Mouse (Mus musculus): ENCODE results near the gene Inpp4b. TPM values are rescaled to one million over a fixed set of nuclear protein-coding genes. Genes with fewer than 3 reads are reported as not detected.
"Not testable (repeated sequence)": the region's sequence is repeated elsewhere in the genome, so short reads cannot be mapped to it uniquely, and the experiment has no call there.

Inpp4b gene
- total RNA-seq, 2 experiments from 2014 or later = 7.7 to 9.0 TPM

DNA sequence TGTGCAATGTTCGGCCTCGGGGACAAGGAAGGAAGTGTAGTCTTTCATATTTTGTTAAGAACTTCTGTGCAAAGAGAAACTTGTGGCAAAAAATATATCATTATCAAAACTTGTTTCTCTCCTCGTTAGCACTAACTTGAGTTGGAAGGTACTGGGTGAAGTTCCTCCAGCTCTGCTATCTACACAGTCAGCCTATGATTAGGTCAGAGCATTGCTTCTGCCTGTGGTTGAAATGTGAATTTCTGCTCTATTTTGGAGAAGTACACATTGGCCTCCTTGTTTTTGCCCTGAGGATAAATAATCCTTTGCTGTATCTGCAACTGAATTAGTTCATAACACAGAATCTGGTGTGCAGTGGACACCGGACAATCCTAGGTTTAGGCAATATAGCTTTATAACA, 431.7 kb downstream of the Inpp4b start:
- no peak for DNase-seq (ENCODE audit: low spot score in 2 of 2)

DNA sequence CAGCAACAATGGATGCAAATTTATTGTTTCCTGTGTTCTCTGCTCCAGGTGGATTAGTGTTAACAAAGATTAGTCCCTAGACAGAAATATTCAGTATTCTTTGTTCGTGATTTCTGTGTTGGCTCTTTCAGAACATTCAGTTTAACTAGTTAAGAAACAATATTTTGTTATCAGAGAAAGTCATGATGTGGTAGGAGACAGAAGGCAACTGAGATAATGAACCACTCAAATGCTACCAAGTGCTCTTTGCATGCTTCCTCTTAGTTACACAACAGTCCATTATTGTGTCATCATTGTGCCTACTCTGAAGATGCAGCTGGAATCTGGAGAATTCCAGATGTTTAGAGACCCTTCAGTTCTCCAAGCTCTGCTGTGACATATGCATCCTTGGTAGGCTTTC, 432.1 kb downstream of the Inpp4b start:
- no peak for DNase-seq (ENCODE audit: low spot score in 2 of 2)

DNA sequence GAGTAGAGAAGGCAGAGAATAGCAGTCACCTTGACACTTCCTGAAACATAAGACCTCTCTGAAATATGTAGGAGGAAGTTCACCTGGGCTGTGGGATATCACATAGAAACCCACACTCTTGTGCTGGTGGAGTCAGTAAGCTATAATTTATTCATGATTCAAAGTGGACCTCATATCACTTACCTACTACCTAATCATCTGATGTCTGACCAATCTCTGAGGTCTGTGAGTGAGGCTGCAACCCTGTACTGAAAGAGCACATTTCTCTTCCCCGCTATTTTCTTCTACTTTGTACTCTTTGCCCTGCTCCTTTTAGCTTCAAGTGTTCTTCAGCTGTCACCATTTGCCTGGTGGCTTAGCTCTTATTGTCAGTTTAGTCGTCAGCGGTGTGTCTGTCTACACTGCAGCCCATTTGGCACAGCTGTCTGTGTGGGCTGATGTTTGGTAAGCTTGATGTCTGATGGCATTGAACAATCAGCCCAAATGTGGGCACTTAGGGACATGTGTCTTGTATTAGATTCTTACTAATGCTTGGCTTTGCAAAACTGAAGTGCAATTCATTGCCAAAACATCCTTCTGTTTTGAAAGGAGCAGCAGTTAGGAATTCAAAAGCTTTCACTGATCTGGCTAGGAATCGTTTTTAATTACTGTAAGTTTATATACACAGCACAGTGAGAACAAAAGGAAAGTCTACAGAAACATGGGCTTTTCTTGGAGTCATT, 434.3 kb downstream of the Inpp4b start:
- DNase-seq (ENCODE audit: low spot score in 2 of 2) = no peak

DNA sequence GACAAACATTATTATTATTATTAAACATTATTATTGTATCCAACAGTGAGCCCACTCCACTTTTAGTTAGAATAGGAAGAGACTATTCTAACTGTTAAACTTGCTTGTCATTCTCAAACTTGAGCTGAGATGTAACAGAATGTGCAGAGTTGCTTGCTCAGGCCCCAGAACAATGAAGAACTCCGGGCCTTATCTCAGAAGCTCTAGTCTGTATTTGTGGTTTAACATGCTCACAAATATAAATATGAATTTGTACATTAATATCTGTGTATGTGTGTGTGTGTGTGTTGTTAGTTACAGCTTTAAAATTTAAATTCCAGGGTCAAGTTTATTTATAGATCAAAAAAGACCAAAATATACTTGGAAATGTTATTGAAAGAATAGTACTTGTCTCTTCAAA, 435.3 kb downstream of the Inpp4b start:
- no peak for DNase-seq (ENCODE audit: low spot score in 2 of 2)

DNA sequence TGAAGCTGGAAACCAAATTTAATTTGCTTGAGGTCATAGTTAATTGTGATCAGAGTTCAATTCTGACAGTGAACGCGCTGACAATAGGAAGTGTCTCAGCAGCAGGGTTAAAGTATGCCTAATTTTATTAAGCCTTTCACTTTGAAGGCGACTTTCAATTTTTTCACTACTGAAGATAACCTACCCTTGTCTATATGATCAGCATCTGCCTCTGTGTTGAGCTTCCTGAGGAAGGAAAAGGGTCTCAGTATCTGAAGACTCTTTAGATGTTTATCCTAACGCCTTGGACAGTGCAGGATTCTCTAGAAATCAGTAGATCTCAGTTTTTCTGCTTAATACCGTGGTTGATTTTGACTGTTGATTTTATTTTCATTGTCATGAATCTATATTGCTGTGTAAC, 437.1 kb downstream of the Inpp4b start:
- DNase-seq (ENCODE audit: low spot score in 2 of 2) = no peak

DNA sequence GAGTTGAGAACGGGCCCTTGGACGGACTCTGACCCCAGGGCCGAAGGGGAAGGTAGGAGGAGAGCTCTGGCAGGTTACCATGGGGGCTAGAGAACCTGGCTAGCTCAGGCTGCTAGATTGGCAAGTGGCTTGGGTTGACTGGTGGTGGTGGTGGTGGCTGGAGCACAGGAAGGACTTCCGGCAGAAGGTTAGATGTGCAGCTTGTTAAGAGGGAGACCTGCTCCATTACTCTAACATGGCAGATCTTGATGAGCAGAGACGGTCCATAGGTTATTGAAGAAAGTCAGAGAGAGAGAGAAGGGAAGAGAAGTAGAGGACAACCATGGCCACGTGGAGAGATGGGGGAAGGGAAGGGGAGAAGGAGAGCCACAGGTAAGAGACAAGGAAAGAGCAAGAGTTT, 437.8 kb downstream of the Inpp4b start:
- no peak for DNase-seq (ENCODE audit: low spot score in 2 of 2)

DNA sequence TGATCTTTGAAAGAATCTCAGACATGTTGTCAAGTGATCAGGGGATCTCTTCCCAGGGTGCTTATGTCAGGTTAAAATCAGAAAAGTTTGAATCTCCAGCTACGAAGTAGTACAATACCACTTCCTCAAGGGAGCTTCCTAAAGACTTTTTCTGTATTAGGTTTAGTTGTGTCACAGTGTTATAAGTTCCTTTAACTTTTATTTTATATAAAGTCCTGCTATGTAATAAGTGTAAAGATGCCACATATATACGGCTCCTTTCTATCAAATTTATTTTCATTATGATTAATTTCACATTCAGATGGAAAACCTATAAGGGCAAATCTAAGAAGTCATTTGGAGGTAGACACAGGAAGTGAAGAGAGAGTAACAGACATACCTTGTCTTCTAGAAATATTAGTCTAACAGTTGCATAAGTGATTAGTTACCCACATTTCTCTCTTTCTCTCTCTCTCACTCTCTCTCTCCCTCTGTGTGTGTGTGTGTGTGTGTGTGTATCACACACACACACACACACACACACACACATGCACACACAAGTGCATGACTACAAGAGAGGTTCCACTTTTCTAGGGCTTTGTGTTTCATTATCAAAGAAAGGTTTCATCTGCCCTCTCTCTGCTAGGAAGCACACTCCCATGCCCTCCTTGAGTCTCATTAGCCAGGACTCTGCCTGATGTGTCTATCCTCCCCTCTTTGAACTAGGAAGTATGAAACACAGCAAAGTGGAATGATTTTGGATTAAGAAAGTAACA, 438.7 kb downstream of the Inpp4b start:
- no peak for DNase-seq (ENCODE audit: low spot score in 2 of 2)

DNA sequence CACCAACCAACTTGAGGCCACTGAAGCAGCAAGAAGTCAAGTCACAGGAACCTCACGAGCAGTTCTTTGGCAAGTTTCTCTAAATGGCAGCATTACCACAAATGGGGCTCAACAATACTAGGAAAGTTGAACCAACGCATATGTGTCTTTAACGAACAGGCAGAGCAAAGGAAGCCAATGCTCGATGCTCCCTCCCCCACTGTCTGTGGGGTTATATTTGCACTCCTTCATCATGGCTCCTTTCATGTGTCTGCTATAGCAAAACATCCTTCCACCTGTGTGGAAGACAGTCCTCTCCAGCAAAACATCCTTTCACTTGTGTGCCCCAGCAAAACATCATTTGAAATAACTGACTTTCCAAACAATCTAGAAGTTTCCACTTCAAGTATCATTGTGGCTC, 440.4 kb downstream of the Inpp4b start:
- no peak for DNase-seq (ENCODE audit: low spot score in 2 of 2)

DNA sequence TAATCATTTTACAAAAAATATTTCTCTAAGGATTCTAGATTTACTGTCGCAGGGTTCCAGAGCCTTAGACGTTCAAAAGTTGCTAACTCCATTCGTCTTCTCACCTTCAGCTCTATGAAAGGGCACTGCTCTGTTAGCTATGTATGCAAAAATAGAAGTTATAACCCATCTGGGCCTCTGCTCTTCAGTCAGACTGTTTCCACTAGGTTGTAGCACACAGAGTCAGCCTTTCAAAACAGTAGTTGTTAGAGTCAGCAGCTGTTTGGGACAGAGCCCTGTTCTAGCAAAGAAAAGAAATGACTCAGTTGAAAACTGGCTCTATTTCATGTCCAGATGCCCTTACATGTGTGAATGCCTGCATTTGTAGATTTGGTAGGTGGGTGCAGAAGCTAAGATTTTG, 442.4 kb downstream of the Inpp4b start:
- DNase-seq (ENCODE audit: low spot score in 2 of 2) = no peak

DNA sequence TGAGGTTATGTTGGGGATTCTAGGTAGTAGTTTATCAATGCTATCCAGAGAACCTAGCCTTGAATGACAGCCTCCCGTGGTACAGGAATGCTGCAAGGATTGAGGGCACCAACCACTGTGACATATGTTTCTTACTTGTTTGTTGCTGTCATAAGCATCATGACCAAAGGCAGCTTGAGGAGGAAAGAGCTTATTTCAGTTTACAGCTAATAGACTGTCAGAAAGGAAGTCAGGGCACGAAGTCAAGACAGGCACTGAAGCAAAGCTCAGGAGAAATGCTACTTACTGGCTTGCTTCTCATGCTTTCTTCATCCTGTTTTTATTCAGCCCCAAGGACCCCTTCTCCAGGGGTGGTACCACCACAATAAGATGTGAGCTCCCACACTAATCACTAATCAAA, 446.1 kb downstream of the Inpp4b start:
- DNase-seq (ENCODE audit: low spot score in 2 of 2) = no peak

DNA sequence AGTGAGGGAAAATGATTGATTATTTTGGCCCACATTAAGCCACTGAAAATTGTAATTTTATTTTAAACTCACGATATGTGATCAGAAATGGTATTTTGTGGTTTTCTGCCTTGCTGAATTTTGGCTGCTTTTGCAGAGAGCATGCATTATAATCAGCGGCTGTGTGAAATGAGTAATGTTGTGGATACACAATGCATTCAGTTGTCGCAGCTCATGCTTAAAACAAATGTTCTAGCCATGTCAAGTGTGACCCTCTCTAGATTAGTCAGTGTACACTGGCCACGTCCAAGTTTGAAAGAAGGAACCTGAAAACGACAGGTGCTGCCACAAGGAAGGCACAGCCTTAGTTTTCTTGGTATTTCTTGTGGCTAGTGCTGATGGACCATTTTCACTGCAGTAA, 450.3 kb downstream of the Inpp4b start:
- no peak for DNase-seq (ENCODE audit: low spot score in 2 of 2)

DNA sequence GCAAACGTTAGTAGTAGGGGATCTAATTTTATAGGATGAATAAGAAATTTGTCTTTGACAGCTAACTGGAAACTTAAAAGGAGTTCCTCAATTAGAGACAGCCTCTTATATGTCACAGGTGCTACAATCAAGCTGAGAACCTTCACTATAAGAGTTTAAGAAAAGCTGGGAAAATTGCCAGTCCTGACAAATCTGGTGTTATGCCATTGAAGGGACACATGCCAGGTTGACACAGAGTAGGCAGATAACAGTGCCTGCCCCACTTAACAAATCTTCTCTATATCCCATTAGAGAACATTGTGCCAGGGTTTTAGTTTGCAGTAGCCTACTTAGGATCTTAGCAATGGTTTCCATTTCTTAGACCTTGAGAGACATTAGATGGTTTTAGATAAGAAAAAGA, 456.1 kb downstream of the Inpp4b start:
- no peak for DNase-seq (ENCODE audit: low spot score in 2 of 2)

DNA sequence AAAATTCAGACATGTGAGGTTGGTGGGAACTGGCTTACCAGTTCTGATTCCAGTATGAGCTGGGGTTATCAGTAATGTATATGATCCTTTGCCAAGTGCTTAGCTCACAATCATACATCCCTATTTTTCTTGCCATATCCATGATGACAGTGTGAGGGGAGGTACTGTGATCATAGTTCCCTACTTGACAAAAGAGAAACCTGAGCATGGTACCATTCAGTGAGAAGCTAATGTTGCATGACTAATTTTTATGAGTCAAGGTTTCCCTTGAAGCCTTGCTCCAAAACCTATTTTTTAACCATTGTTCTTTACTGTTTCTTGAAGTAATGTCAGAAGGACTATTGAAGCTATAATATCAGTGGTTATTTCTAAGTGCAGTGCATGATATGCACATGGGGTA, 458.4 kb downstream of the Inpp4b start:
- no peak for DNase-seq (ENCODE audit: low spot score in 2 of 2)

DNA sequence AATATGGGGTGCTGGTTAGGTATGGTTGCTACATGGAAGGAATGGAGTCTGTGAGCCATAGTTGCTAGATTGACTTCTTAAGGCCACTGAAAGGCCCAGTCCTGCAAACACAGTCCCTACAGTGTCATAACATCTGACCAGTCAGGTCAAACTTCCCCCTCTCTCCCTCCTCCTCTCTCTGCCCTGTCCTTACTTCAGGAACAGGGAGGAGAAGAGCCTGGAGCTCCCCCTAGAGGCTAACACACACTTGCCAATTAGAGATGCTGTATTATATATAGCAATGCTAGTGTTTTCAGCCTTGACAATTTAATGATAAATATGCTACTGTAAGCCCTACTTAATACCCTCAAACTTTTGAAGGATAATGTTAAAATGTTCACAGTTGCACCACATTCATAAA, 464.4 kb downstream of the Inpp4b start:
- peak; percentile 45 to 62 for DNase-seq (ENCODE audit: low spot score in 2 of 2)

DNA sequence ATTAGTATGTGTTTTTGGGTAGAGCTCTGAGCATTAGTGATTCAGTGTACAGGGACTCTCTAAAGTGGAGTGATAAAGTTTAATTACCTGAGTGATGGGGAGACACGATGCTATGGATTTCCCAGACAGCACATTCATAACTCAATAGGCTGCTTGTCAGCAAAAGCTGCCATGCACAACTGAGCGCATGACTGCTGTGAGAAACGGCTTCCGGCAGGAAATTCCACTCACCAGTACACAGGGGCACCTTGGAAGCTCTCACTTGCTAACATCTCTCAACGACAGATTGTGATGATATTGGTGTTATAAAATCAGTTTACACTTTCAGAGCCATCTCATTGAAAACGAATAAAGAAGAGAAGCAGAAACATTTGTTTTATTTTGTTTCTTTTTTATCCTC, 465.2 kb downstream of the Inpp4b start:
- DNase-seq (ENCODE audit: low spot score in 2 of 2) = no peak

DNA sequence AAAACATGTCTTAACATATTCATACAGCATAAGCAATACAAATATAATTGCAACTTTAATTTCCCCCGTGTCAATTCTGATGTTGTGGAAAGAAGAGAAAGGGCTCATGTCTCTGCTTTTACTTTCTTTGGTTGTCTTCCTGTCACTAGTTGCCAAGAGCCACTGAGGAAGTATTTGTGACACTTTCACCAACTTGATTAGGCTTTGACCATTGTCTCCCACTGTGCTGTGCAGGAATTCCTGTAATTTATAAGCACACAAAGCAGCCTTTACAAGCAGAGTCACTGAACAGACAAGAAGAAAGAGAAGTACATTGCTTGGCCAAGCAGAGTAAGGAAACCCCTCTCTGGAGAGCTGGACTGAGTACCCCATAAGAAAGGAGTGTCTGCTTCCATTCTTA, 466.1 kb downstream of the Inpp4b start:
- DNase-seq (ENCODE audit: low spot score in 2 of 2) = no peak

DNA sequence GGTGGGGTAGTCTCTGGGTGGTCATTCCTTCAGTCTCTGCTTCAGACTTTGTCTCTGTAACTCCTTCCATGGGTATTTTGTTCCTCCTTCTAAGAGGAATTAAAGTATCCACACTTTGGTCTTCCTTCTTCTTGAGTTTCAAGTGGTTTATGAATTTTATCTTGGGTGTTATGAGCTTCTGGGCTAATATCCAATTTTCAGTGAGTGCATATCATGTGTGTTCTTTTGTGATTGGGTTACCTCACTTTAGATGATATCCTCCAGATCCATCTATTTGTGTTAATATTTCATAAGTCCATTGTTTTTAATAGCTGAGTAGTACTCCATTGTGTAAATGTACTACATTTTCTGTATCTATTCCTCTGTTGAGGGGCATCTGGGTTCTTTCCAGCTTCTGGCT, 467.1 kb downstream of the Inpp4b start:
- not testable (repeated sequence) for DNase-seq (ENCODE audit: low spot score in 2 of 2)

DNA sequence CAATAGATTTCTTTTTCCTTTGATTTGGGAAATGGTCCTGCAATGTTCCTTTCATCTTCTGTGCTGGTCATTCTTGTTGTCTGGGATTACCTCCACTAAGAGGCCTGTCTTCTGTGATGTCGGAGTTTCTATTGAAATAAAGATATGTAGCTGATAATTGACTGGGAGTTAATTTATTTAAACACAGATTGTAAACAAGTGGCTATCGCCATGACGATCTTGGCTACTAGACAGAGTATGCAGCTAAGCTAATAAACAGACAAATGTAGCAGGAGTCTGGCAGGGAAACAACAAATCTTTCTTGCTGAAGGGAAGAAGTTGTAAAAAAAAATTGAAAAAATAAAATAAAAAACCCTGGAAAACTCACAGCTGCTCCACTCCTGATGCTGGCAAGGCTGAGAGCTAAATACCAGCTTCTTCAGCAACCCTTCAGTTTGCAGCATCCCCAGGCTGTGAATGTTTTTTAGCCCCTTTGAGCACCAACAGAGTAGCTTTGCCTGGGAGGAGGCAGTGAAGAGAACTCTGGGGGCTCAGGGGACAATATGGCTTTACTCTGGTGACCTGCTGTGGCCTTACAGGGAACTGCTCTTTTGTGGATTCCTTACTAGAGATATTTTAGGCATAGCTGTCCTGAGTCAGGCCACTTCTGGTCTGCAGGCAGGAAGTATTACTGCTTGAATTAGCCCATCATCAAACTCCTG, 469.8 kb downstream of the Inpp4b start:
- DNase-seq (ENCODE audit: low spot score in 2 of 2) = peak; percentile 14 to 20

DNA sequence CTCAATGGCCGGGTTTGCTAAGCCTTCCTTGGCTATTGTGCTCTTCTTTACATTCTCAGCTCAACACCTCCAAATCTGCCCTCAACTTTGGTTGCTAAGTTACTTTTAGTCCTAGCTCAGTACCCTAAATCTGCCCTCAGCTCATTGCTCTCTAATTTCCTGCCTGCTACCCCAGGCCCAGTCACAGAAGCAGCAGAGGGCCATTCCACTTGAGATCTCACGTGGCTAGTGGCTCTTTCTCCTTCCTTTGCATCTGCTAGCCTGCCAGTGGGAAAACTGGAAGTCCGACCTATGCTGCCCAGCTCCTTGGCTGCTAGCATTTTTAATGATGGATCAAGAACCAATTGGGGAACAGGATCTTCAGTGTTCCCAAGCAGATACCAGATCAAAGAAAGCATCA, 472.4 kb downstream of the Inpp4b start:
- no peak for DNase-seq (ENCODE audit: low spot score in 2 of 2)

DNA sequence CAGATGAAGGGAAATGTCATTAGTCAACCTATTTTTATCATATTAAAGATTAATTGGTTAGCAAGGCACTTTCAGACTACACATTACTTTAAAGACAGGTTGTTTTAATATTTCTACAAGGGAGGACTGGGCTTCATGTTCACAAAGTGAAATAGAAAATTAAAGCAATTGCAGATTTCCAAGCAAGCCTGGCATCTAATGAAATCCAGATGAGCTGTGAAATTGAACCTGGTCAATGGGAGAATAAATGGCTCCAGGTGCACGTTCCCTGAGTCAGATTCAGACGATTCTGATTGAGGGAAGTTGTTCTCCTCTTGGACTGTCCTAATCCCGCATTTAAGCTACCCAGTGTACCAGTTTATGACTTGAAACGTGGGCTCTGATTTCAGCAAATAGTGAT, 473.2 kb downstream of the Inpp4b start:
- DNase-seq (ENCODE audit: low spot score in 2 of 2) = no peak

DNA sequence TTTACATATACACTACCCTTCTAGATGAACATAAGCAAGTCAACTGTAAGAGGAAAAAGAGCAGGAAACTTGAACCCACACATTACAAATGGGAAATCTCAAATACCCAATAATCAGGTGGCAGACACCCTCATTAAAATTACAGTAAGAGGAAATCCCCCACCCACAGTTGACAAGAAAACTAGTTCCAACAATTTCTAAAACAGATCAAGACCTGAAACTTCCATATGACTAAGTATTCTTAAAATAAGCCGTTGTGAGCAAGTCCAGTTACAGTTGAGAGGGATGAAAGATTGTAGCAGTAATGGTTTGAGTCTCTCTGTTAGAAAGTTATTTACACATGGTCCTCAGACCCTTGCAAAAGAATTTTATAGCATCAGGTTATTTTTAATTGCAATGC, 480.8 kb downstream of the Inpp4b start:
- DNase-seq (ENCODE audit: low spot score in 2 of 2) = no peak

DNA sequence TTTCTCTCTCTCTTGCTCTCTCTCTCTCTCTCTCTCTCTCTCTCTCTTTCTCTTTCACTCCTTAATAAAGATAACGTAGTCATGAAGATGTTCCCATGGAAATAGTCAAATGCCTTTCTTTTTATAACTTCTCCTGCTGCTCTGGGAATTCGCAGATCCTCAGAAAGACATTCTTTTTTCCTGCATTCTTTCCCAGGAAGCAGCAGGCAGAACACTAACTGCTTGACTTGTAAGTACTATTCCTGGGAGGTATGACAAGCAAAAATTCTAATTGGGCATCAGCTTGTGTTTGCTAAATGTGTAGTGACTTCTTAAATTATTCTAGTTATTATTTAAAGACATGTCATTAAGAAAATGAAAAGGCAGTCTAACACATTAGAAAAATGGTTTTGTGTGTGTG, 482.6 kb downstream of the Inpp4b start:
- no peak for DNase-seq (ENCODE audit: low spot score in 2 of 2)

All from layer of hippocampus, postnatal 10 days (tissue).